Mouse (Mus musculus) right cerebral cortex, postnatal 4 days (tissue): Measurements from ENCODE around the gene Tm9sf3.
"Not testable (repeated sequence)": the region's sequence is repeated elsewhere in the genome, so short reads cannot be mapped to it uniquely, and the experiment has no call there.

Experiments used
- DNase-seq: peaks from one replicate; pipeline ENCODE4 v3.0.0-alpha.2; 2022

Tm9sf3 gene

GRCm38 (mm10) chr19:41263630-41264295 is at the start of gene Tm9sf3:
Tm9sf3 (minus strand) TSS chr19:41263997.
- DNase-seq: peak; percentile 84

- DNase-seq: not testable (repeated sequence)
Observed at GRCm38 (mm10) chr19:41312587-41312986, 48.8 kb upstream of the Tm9sf3 start.

- DNase-seq: no peak
Observed at GRCm38 (mm10) chr19:41312027-41312426, 48.2 kb upstream of the Tm9sf3 start.

DNA sequence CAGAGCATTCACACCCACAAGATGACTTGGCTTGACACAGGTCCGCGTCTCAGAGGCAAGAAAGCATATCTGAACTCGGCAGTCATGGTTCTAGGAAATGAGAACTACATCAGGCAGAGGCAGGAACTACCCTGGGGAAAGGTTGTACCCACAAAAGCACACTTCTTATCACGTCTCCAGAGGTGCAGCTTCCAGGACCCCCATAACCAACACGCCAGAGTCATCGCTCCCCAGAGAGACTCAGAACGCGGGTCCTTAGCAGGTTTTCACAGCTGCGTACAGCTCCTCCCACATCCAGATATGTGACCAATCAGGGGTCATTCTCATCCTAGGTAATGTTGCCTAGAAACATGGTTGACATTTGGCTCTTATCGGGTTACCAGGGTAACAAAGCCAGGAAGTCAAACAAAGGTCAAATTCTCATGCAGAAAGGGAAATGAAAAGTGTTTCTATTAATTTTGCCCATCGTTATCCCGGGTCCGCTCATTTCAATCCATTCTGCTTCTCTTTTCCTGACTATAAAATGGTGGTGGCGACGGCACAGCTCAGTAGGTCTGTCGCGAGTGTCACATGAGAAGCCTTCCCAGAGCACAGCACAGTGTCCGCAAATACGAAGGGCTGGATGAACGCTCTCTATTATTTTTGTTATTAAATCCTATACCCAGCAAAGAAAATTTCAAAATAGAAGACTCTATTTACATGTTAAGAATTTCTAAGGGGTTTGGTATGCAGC is 47.3 kb upstream of the Tm9sf3 start:
- no peak for DNase-seq

- no peak for DNase-seq
Observed at GRCm38 (mm10) chr19:41303933-41304332, 40.1 kb upstream of the Tm9sf3 start.

DNA sequence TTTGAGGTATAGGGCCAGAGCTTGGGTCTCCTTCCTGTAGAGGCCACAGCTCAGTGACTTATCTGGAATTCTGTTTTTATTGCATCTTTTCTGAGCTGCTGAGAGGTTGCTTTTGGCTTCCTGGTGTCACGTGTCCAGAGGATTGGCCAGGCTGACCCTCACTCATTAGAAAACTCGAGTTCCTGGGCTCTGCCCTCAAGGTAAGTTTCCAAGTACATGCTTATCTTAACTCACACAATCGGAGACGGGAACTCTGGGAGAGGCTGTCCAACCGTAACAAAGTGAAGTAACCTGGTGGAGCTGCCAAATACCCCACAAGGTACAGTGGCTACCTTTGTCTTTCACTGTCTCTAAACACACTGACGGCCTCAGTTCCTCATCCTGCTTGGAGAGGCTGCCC is 39.6 kb upstream of the Tm9sf3 start:
- no peak for DNase-seq

GRCm38 (mm10) chr19:41301856-41302255 is 38.1 kb upstream of the Tm9sf3 start:
- DNase-seq: no peak

GRCm38 (mm10) chr19:41299446-41299845 is 35.6 kb upstream of the Tm9sf3 start:
- no peak for DNase-seq

- DNase-seq: no peak
Observed at GRCm38 (mm10) chr19:41290952-41291619, 27.3 kb upstream of the Tm9sf3 start.

DNA sequence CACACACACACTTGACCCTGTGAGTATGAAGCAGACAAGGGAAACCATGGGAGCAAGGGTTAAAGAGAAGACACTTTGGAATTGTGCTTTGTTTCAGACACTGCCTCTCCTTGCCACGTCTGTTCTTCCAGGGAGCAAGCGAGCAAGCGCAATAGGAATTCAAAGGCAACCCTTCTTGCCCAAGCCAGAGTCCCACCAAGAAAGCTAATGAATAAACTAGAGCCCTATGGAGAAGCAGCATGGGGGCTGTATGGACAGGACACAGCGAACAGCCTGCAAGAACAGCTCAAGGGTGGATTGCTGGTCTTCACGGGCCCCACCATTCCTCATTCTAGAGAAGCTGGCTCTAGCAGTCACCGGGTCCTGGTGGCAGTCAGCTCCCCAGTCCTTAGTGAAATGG is 24.8 kb upstream of the Tm9sf3 start:
- DNase-seq: no peak

- no peak for DNase-seq
Observed at GRCm38 (mm10) chr19:41287224-41287623, 23.4 kb upstream of the Tm9sf3 start.

- DNase-seq: no peak
Observed at GRCm38 (mm10) chr19:41284515-41284914, 20.7 kb upstream of the Tm9sf3 start.

DNA sequence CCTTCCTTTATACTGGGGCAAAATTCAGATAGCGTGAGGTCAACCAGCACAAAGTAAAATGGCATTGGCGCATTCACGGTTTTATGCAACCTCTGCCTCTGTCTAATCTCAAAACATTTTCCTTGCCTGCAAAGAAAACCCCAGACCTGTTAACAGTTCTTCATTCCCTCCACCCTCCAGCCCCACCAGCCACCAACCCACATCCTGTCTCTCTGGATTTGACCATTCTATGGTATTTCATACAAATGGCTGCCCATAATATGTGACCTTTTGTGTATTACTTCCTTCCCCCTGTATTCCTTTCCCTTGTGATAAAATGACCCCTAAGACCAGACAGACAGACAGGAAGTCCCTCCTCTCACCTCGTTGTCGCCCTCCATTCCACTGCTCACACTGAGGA is 18.9 kb upstream of the Tm9sf3 start:
- no peak for DNase-seq

DNA sequence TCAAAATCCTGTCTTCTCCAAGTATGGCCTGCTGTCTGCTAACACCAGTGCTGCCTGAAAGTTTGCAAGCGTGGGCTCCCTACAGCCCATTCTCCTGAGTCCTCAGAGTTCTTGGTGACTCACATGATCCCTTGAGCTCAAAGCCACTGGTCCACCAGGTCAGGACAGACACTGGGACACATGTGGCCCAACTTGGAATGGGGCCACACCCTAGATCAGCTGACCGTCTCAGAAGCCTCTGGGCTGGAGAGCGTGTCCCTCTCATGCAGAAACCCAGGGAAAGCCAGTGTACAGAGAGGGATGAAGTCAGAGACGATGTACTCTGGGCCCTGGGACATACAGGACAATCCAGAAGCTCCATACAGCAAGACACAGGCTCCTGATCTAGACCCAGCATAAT is 18.4 kb upstream of the Tm9sf3 start:
- no peak for DNase-seq

DNA sequence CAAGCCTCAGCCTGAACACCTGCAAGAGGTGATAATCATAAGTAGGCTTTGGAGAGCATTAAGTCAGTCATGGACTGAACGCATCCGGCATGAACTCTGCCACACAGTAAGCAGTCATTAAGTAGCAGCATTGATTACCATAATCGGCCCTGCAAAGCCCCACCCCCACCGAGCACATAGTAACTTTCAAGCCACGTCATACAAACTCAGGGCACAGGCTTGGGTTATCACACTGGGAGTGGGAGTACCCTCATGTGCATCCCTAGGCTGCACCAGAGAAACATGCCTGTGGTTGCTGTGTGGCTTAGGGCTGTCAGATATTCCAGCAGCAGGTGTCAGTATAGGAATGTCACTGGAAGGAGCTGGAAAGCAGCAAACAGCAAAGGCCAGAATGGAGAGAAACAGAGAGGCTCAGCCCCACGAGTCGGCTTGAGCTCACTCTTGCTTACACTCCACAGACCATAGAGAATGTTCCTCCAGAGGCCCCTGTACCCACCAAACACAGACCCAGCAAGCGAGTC is 16.0 kb upstream of the Tm9sf3 start:
- DNase-seq: no peak

GRCm38 (mm10) chr19:41278606-41279005 is 14.8 kb upstream of the Tm9sf3 start:
- DNase-seq: no peak

DNA sequence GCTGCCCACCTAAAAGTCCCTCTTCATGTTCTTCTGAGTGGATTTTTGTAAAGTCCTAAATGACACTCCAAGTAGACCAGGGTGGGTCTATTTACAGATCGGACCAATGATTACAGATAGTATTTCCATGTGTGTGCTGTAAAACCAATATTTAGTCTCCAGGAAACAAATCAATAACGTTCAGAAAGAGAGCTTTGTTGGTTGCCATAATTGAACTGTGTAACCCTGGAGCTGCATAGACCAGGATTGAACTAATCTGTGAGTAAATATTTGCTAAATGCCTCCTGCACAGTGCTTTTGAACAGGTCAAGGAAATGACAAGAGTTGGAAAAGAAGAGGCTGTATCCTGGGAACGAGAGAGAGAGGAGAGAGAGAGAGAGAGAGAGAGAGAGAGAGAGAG is 11.8 kb upstream of the Tm9sf3 start:
- DNase-seq: no peak

- no peak for DNase-seq
Observed at GRCm38 (mm10) chr19:41270906-41271305, 7.1 kb upstream of the Tm9sf3 start.

GRCm38 (mm10) chr19:41270151-41270727 is 6.4 kb upstream of the Tm9sf3 start:
- no peak for DNase-seq

- no peak for DNase-seq
Observed at GRCm38 (mm10) chr19:41266251-41266901, 2.6 kb upstream of the Tm9sf3 start.

- DNase-seq: no peak
Observed at GRCm38 (mm10) chr19:41264331-41264799, 568 bp upstream of the Tm9sf3 start.

DNA sequence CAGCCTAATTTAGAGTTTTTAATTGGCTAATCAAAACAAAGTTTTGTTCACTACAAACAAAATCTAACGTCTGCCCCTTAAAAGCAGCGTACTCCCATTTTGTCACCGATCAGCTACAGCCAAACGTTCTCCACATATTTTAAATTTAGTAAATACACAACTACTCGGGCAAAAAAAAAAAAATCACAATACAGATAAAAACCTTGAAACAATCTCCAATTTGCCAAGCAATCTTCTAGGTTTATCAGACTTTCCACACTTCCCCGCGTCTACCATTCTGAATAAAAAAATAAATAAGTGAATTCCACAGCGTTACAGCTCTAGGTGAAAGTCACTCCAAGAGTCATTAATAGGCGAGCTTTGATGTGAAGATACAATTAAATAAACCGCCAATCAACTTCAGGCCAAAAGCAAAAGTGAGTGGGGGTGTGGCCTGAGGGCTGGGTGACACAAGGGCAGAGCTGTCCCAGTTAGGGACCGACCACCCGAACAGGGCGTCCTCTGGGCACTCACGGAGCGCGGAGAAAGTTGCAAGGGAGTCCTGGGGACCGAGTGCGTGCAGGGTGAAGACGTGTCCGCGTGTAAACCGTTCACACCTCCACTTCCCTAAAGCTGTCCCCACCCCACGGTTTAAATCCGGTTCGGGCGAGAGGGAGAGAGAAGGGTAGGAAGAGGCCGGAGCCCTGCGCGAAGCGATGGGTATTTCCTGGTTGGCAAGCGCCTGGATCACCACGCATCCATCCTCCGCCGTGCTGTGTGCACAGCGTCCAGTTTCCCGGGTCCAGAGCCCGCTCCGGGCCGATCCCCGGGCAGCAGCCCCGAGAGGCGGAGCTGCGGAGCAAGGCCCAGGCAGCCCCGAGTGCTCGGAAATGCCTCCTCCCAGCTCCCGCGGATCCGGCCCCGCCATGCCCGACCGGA is 826 bp downstream of the Tm9sf3 start:
- peak; percentile 61 for DNase-seq
